Comparison of ENCODE assay signal across 19 mouse cellular contexts in genomic region chr2:59424205-59424604, GRCm38 (mm10).
DNase-seq lines count a peak whose midpoint lies in the region; ATAC-seq and TF ChIP-seq lines count a peak whose summit lies in the region.
"Had no signal": no experiment of that assay in that cellular context is flagged by ENCODE, and none has a peak within 500 bp of the region (broad histone marks: within the 10 kb centered on the region; RNA-seq: fewer than 3 reads in every experiment).

No protein-coding gene starts in this region.

- H3K4me3 ChIP-seq in hindbrain, embryonic 15.5 days: no peak overlapping the region
- no peak overlapping the region for H3K4me3 ChIP-seq in hindbrain, embryonic 13.5 days
- no peak overlapping the region for H3K4me3 ChIP-seq in liver, embryonic 13.5 days (replicated peaks)
- no peak overlapping the region for H3K4me3 ChIP-seq in embryonic facial prominence, embryonic 10.5 days
- no peak overlapping the region for H3K4me3 ChIP-seq in hindbrain, postnatal 0 days (ENCODE audit: low read length)
- H3K4me3 ChIP-seq: embryonic facial prominence, embryonic 12.5 days; erythroblast, embryonic 14.5 days; forebrain, embryonic 12.5 days; heart, embryonic 10.5 days; midbrain, embryonic 10.5 days had no signal

- no peaks in the 10 kb centered on the region for H3K36me3 ChIP-seq in hindbrain, embryonic 15.5 days
- H3K36me3 ChIP-seq in hindbrain, embryonic 13.5 days: no peaks in the 10 kb centered on the region
- no peaks in the 10 kb centered on the region for H3K36me3 ChIP-seq in liver, embryonic 13.5 days
- no peaks in the 10 kb centered on the region for H3K36me3 ChIP-seq in embryonic facial prominence, embryonic 10.5 days (replicated peaks)
- no peaks in the 10 kb centered on the region for H3K36me3 ChIP-seq in hindbrain, postnatal 0 days (ENCODE audit: insufficient read depth, low read length)
- H3K36me3 ChIP-seq: embryonic facial prominence, embryonic 12.5 days; forebrain, embryonic 12.5 days; heart, embryonic 10.5 days; midbrain, embryonic 10.5 days had no signal

- H3K9ac ChIP-seq in hindbrain, embryonic 15.5 days: no peak overlapping the region
- no peak overlapping the region for H3K9ac ChIP-seq in hindbrain, embryonic 13.5 days
- no peak overlapping the region for H3K9ac ChIP-seq in liver, embryonic 13.5 days
- no peak overlapping the region for H3K9ac ChIP-seq in hindbrain, postnatal 0 days (replicated peaks; ENCODE audit: low read length)
- H3K9ac ChIP-seq: embryonic facial prominence, embryonic 12.5 days; forebrain, embryonic 12.5 days; liver, embryonic 14.5 days had no signal

- TF ChIP-seq CTCF in hindbrain, postnatal 0 days (IDR thresholded peaks at IDR 0.05; ENCODE audit: low read depth): no peak

- H3K9me3 ChIP-seq in hindbrain, embryonic 15.5 days: no peaks in the 10 kb centered on the region
- H3K9me3 ChIP-seq in hindbrain, embryonic 13.5 days: no peaks in the 10 kb centered on the region
- no peaks in the 10 kb centered on the region for H3K9me3 ChIP-seq in liver, embryonic 13.5 days (replicated peaks)
- no peaks in the 10 kb centered on the region for H3K9me3 ChIP-seq in embryonic facial prominence, embryonic 10.5 days
- H3K9me3 ChIP-seq in hindbrain, postnatal 0 days (ENCODE audit: low read length): no peaks in the 10 kb centered on the region
- H3K9me3 ChIP-seq: embryonic facial prominence, embryonic 12.5 days; forebrain, embryonic 12.5 days; heart, embryonic 10.5 days; midbrain, embryonic 10.5 days had no signal

- H3K4me1 ChIP-seq in hindbrain, embryonic 15.5 days (replicated peaks): 0 out of 2 replicates have a peak, but pooled peaks cover 5% of the 10 kb centered on the region
- H3K4me1 ChIP-seq in hindbrain, embryonic 13.5 days (replicated peaks): 0 out of 2 replicates have a peak, but pooled peaks cover 3% of the 10 kb centered on the region
- no peaks in the 10 kb centered on the region for H3K4me1 ChIP-seq in liver, embryonic 13.5 days (replicated peaks)
- peaks cover 19% of the 10 kb centered on the region for H3K4me1 ChIP-seq in embryonic facial prominence, embryonic 10.5 days
- H3K4me1 ChIP-seq in hindbrain, postnatal 0 days (ENCODE audit: insufficient read depth, low read length): no peaks in the 10 kb centered on the region
- H3K4me1 ChIP-seq: forebrain, embryonic 12.5 days had no signal

- 82% methylated on average over 2 of the region's 2 CpGs for WGBS in hindbrain, embryonic 15.5 days
- 80% methylated on average over 2 of the region's 2 CpGs for WGBS in hindbrain, embryonic 13.5 days
- WGBS in liver, embryonic 13.5 days (ENCODE audit: insufficient replicate concordance): 38% methylated on average over 2 of the region's 2 CpGs
- WGBS in embryonic facial prominence, embryonic 10.5 days: 89% methylated on average over 2 of the region's 2 CpGs
- WGBS in hindbrain, postnatal 0 days: 85% methylated on average over 2 of the region's 2 CpGs

- DNase-seq in liver, embryonic 13.5 days: no peak
- DNase-seq in liver: no peak
- DNase-seq in embryonic facial prominence, embryonic 10.5 days (ENCODE audit: low spot score): no peak
- DNase-seq in hindbrain, postnatal 0 days (ENCODE audit: low spot score): no peak
- no peak for DNase-seq in ovary, adult 18-20 months (ENCODE audit: low spot score)
- DNase-seq: adrenal gland, adult 8-10 months; kidney, adult 11 months; left cerebral cortex, postnatal 4 days; right cerebral cortex, postnatal 25 days; spleen, adult 18-20 months; thymus, postnatal 25 days had no signal

- no peak overlapping the region for H3K27ac ChIP-seq in hindbrain, embryonic 15.5 days (replicated peaks)
- H3K27ac ChIP-seq in hindbrain, embryonic 13.5 days: no peak overlapping the region
- H3K27ac ChIP-seq in liver, embryonic 13.5 days: no peak overlapping the region
- 0 out of 2 replicates have a peak overlapping the region, but pooled peaks have one; percentile 4 for H3K27ac ChIP-seq in embryonic facial prominence, embryonic 10.5 days (replicated peaks)
- H3K27ac ChIP-seq in hindbrain, postnatal 0 days: no peak overlapping the region
- H3K27ac ChIP-seq: embryonic facial prominence, embryonic 12.5 days; forebrain, embryonic 12.5 days; heart, embryonic 10.5 days; liver, embryonic 14.5 days; midbrain, embryonic 10.5 days had no signal

- no peak overlapping the region for H3K4me2 ChIP-seq in hindbrain, embryonic 15.5 days
- no peak overlapping the region for H3K4me2 ChIP-seq in hindbrain, embryonic 13.5 days
- H3K4me2 ChIP-seq in liver, embryonic 13.5 days: no peak overlapping the region
- H3K4me2 ChIP-seq in hindbrain, postnatal 0 days (ENCODE audit: low read depth, low read length): no peak overlapping the region
- H3K4me2 ChIP-seq: embryonic facial prominence, embryonic 12.5 days; forebrain, embryonic 12.5 days had no signal

- peak; percentile 58; the same call in 1 of the 2 replicates for ATAC-seq in hindbrain, embryonic 15.5 days (ENCODE audit: low FRiP score, low read depth)
- no peak for ATAC-seq in hindbrain, embryonic 13.5 days (ENCODE audit: low FRiP score)
- 0 out of 2 replicates have a peak, but pooled peaks have one; percentile 18 for ATAC-seq in liver, embryonic 13.5 days (ENCODE audit: low read depth)
- peak; percentile 9; the same call in 1 of the 2 replicates for ATAC-seq in hindbrain, postnatal 0 days

- no peaks in the 10 kb centered on the region for H3K27me3 ChIP-seq in hindbrain, embryonic 15.5 days
- no peaks in the 10 kb centered on the region for H3K27me3 ChIP-seq in hindbrain, embryonic 13.5 days
- H3K27me3 ChIP-seq in liver, embryonic 13.5 days: no peaks in the 10 kb centered on the region
- H3K27me3 ChIP-seq in embryonic facial prominence, embryonic 10.5 days (replicated peaks; ENCODE audit: low read depth, poor library complexity, severe bottlenecking): no peaks in the 10 kb centered on the region
- H3K27me3 ChIP-seq in hindbrain, postnatal 0 days (ENCODE audit: insufficient read depth, low read length): no peaks in the 10 kb centered on the region
- H3K27me3 ChIP-seq: embryonic facial prominence, embryonic 12.5 days; forebrain, embryonic 12.5 days had no signal
